ENCODE assay signal across 13 mouse cellular contexts in the genomic region with DNA sequence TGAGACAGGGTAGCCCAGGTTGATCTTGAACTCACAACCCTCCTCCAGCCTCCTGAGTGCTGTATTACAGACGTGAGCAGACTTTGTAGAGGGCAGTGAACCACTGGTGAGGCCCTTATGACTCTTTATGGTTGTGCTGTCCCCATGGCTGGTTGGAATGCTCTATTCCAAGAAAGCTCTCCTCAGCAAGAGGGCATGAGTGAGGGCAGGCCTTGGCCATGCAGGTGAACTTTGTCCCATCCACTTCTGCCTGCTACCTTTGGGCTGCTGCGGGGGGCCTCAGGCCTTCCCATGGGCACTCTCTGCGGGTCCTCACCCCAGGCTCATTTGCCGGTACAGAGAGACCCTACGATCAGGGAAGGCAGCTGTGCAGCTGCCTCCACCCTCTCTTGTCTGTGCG. TPM values are rescaled to one million over a fixed set of nuclear protein-coding genes. Genes with fewer than 3 reads are reported as not detected.
A peak's percentile ranks its signal among the peaks of the same experiment; 100 is the strongest.
DNase-seq lines count a peak whose midpoint lies in the region; ATAC-seq and TF ChIP-seq lines count a peak whose summit lies in the region.
"Had no signal": no experiment of that assay in that cellular context is flagged by ENCODE, and none has a peak within 500 bp of the region (broad histone marks: within the 10 kb centered on the region; RNA-seq: fewer than 3 reads in every experiment).

No protein-coding gene starts in this region.

- H3K4me2 ChIP-seq in heart, embryonic 14.5 days (ENCODE audit: low read length) = peak overlapping the region; percentile 97
- 0 out of 2 replicates have a peak overlapping the region, but pooled peaks have one; percentile 88 for H3K4me2 ChIP-seq in midbrain, embryonic 12.5 days (replicated peaks)
- H3K4me2 ChIP-seq in midbrain, embryonic 11.5 days = no peak overlapping the region
- H3K4me2 ChIP-seq in intestine, postnatal 0 days (replicated peaks; ENCODE audit: low read depth) = peak overlapping the region; percentile 30; the same call in 1 of the 2 replicates
- H3K4me2 ChIP-seq in neural tube, embryonic 13.5 days = peak overlapping the region; percentile 72; the same call in 1 of the 2 replicates

- no peaks in the 10 kb centered on the region for H3K36me3 ChIP-seq in heart, embryonic 14.5 days (ENCODE audit: control insufficient read depth, insufficient read depth, low read length)
- no peaks in the 10 kb centered on the region for H3K36me3 ChIP-seq in midbrain, embryonic 12.5 days
- no peaks in the 10 kb centered on the region for H3K36me3 ChIP-seq in midbrain, embryonic 11.5 days (ENCODE audit: control insufficient read depth, insufficient read depth, low read length)
- no peaks in the 10 kb centered on the region for H3K36me3 ChIP-seq in intestine, postnatal 0 days (ENCODE audit: control insufficient read depth, insufficient read depth)
- no peaks in the 10 kb centered on the region for H3K36me3 ChIP-seq in neural tube, embryonic 13.5 days

- no peak overlapping the region; the same call in 1 of the 2 replicates for H3K9ac ChIP-seq in heart, embryonic 14.5 days (ENCODE audit: low read length)
- H3K9ac ChIP-seq in midbrain, embryonic 12.5 days (replicated peaks) = no peak overlapping the region
- H3K9ac ChIP-seq in midbrain, embryonic 11.5 days (ENCODE audit: low read length) = no peak overlapping the region
- peak overlapping the region; percentile 12; the same call in 1 of the 2 replicates for H3K9ac ChIP-seq in intestine, postnatal 0 days (ENCODE audit: low read depth, low read length)
- H3K9ac ChIP-seq in neural tube, embryonic 13.5 days = no peak overlapping the region

- H3K4me1 ChIP-seq in heart, embryonic 14.5 days (ENCODE audit: control insufficient read depth in 2 of 2, insufficient read depth in 2 of 2, low read length in 2 of 2) = peaks cover 17 to 22% of the 10 kb centered on the region in 2 experiments
- peaks cover 18% of the 10 kb centered on the region for H3K4me1 ChIP-seq in midbrain, embryonic 12.5 days
- peaks cover 9% of the 10 kb centered on the region; the same call in 1 of the 2 replicates for H3K4me1 ChIP-seq in midbrain, embryonic 11.5 days (ENCODE audit: control insufficient read depth, insufficient read depth, low read length)
- H3K4me1 ChIP-seq in intestine, postnatal 0 days (replicated peaks; ENCODE audit: control insufficient read depth, insufficient read depth, low read length) = 0 out of 2 replicates have a peak, but pooled peaks cover 7% of the 10 kb centered on the region
- peaks cover 24% of the 10 kb centered on the region for H3K4me1 ChIP-seq in neural tube, embryonic 13.5 days (replicated peaks)

- no peak for DNase-seq in heart, adult 18-20 months
- no peak for DNase-seq in midbrain, embryonic 11.5 days (ENCODE audit: low spot score, missing footprints)
- DNase-seq in left cerebral cortex, adult 18-20 months (ENCODE audit: low spot score in 2 of 2) = no peak
- DNase-seq: adrenal gland, postnatal 10 days; lung, postnatal 4 days; spleen, adult 18-20 months had no signal

- peak overlapping the region in 1 of 2 experiments; percentile 64; a peak in 1 of 4 replicates for H3K4me3 ChIP-seq in heart, embryonic 14.5 days (ENCODE audit: control insufficient read depth in 1 of 2, insufficient read depth in 1 of 2, low read depth in 1 of 2, low read length in 2 of 2)
- no peak overlapping the region for H3K4me3 ChIP-seq in midbrain, embryonic 12.5 days
- H3K4me3 ChIP-seq in midbrain, embryonic 11.5 days (ENCODE audit: low read depth, low read length) = no peak overlapping the region
- H3K4me3 ChIP-seq in intestine, postnatal 0 days (ENCODE audit: low read depth, low read length) = no peak overlapping the region
- no peak overlapping the region for H3K4me3 ChIP-seq in neural tube, embryonic 13.5 days
- H3K4me3 ChIP-seq: left cerebral cortex, adult 2 months; myocyte had no signal

- 0 out of 2 replicates have a peak, but pooled peaks have one; percentile 4 for TF ChIP-seq CTCF in intestine, postnatal 0 days (IDR thresholded peaks at IDR 0.05; ENCODE audit: low read depth)

- H3K27ac ChIP-seq in heart, embryonic 14.5 days (replicated peaks in 1 of 2; ENCODE audit: control insufficient read depth in 1 of 2, insufficient read depth in 1 of 2, low read depth in 2 of 2, low read length in 2 of 2) = no peak overlapping the region
- H3K27ac ChIP-seq in midbrain, embryonic 12.5 days (replicated peaks) = no peak overlapping the region
- H3K27ac ChIP-seq in midbrain, embryonic 11.5 days (ENCODE audit: low read depth, low read length) = no peak overlapping the region
- H3K27ac ChIP-seq in intestine, postnatal 0 days (ENCODE audit: low read depth, low read length) = peak overlapping the region; percentile 90
- no peak overlapping the region for H3K27ac ChIP-seq in neural tube, embryonic 13.5 days (replicated peaks)
- H3K27ac ChIP-seq: left cerebral cortex, adult 2 months had no signal

- H3K27me3 ChIP-seq in heart, embryonic 14.5 days (ENCODE audit: control insufficient read depth, insufficient read depth, low read length) = no peaks in the 10 kb centered on the region
- peaks cover 21% of the 10 kb centered on the region for H3K27me3 ChIP-seq in midbrain, embryonic 12.5 days
- H3K27me3 ChIP-seq in midbrain, embryonic 11.5 days (ENCODE audit: control insufficient read depth, insufficient read depth, low read length) = peaks cover 2% of the 10 kb centered on the region; the same call in 1 of the 2 replicates
- H3K27me3 ChIP-seq in intestine, postnatal 0 days (replicated peaks; ENCODE audit: control insufficient read depth, insufficient read depth, low read length) = no peaks in the 10 kb centered on the region
- H3K27me3 ChIP-seq in neural tube, embryonic 13.5 days = peaks cover 22% of the 10 kb centered on the region
- H3K27me3 ChIP-seq: CH12.LX had no signal

- ATAC-seq in heart, embryonic 14.5 days (ENCODE audit: insufficient number of reproducible peaks, insufficient read depth, low FRiP score, low read depth) = no peak
- ATAC-seq in midbrain, embryonic 12.5 days (ENCODE audit: low FRiP score, low read depth) = no peak
- ATAC-seq in midbrain, embryonic 11.5 days (ENCODE audit: low FRiP score) = no peak
- ATAC-seq in intestine, postnatal 0 days = peak; percentile 50
- no peak for ATAC-seq in neural tube, embryonic 13.5 days (ENCODE audit: low read depth)

- no peaks in the 10 kb centered on the region for H3K9me3 ChIP-seq in heart, embryonic 14.5 days (ENCODE audit: control insufficient read depth, low read length)
- no peaks in the 10 kb centered on the region for H3K9me3 ChIP-seq in midbrain, embryonic 12.5 days
- H3K9me3 ChIP-seq in midbrain, embryonic 11.5 days (ENCODE audit: control insufficient read depth, low read length) = no peaks in the 10 kb centered on the region
- H3K9me3 ChIP-seq in intestine, postnatal 0 days (ENCODE audit: control insufficient read depth) = no peaks in the 10 kb centered on the region
- H3K9me3 ChIP-seq in neural tube, embryonic 13.5 days = no peaks in the 10 kb centered on the region

- 28% methylated on average over 6 of the region's 6 CpGs for WGBS in heart, embryonic 14.5 days
- 28% methylated on average over 6 of the region's 6 CpGs for WGBS in midbrain, embryonic 12.5 days
- WGBS in midbrain, embryonic 11.5 days = 29% methylated on average over 6 of the region's 6 CpGs
- 38% methylated on average over 6 of the region's 6 CpGs for WGBS in intestine, postnatal 0 days
- WGBS in neural tube, embryonic 13.5 days = 20% methylated on average over 6 of the region's 6 CpGs

RNA-seq across cellular contexts. Expression of a gene that starts 1.9 kb away (rescaled TPM):
- polyA plus RNA-seq in heart, embryonic 14.5 days (2014; fragmentation: Nextera tagmentation; extraction: Ambion mirVana) = 2.8 and 3.5 TPM in 2 replicates
- 10 to 100 TPM in 1 of 2 experiments, 1 to 10 TPM in 1; 8.2 to 10.9 TPM for total RNA-seq in heart, adult 18-20 months (2021)
- 4.7 and 6.4 TPM in 2 replicates for polyA plus RNA-seq in midbrain, embryonic 12.5 days (2016; fragmentation: Nextera tagmentation; extraction: Ambion mirVana)
- polyA plus RNA-seq in midbrain, embryonic 11.5 days (2014; fragmentation: Nextera tagmentation; extraction: Ambion mirVana) = 4.3 and 4.5 TPM in 2 replicates
- polyA plus RNA-seq in intestine, postnatal 0 days (2015; fragmentation: Nextera tagmentation; extraction: Ambion mirVana) = 263 and 296 TPM in 2 replicates
- polyA plus RNA-seq in neural tube, embryonic 13.5 days (2015; fragmentation: Nextera tagmentation; extraction: Ambion mirVana) = 5.3 and 5.9 TPM in 2 replicates
- 1 to 10 TPM; 6.9 to 7.1 TPM for total RNA-seq in left cerebral cortex, adult 18-20 months (2021)

RNA-seq across cellular contexts. Expression of a gene that starts 32.5 kb away (rescaled TPM):
- 316 and 345 TPM in 2 replicates for polyA plus RNA-seq in heart, embryonic 14.5 days (2014; fragmentation: Nextera tagmentation; extraction: Ambion mirVana)
- total RNA-seq in heart, adult 18-20 months (2021) = 100 to 1,000 TPM; 171 to 202 TPM
- 497 and 501 TPM in 2 replicates for polyA plus RNA-seq in midbrain, embryonic 12.5 days (2016; fragmentation: Nextera tagmentation; extraction: Ambion mirVana)
- polyA plus RNA-seq in midbrain, embryonic 11.5 days (2014; fragmentation: Nextera tagmentation; extraction: Ambion mirVana) = 562 and 573 TPM in 2 replicates
- polyA plus RNA-seq in intestine, postnatal 0 days (2015; fragmentation: Nextera tagmentation; extraction: Ambion mirVana) = 492 and 500 TPM in 2 replicates
- 514 and 540 TPM in 2 replicates for polyA plus RNA-seq in neural tube, embryonic 13.5 days (2015; fragmentation: Nextera tagmentation; extraction: Ambion mirVana)
- total RNA-seq in left cerebral cortex, adult 18-20 months (2021) = 100 to 1,000 TPM; 190 to 199 TPM

Comparison
In these comparisons a context has a peak if more than half of its experiments do, and no peak if none do; other contexts are left out.
1. RNA of a gene that starts 1.9 kb away (polyA plus RNA-seq): 263 to 296 TPM in intestine, postnatal 0 days; 4.7 to 6.4 TPM in midbrain, embryonic 12.5 days, 5.3 to 5.9 TPM in neural tube, embryonic 13.5 days, 4.3 to 4.5 TPM in midbrain, embryonic 11.5 days and 2.8 to 3.5 TPM in heart, embryonic 14.5 days; every median in the first group is over 10 times any median in the second.